9 mouse cellular contexts compared by ENCODE assay signal in the genomic region with DNA sequence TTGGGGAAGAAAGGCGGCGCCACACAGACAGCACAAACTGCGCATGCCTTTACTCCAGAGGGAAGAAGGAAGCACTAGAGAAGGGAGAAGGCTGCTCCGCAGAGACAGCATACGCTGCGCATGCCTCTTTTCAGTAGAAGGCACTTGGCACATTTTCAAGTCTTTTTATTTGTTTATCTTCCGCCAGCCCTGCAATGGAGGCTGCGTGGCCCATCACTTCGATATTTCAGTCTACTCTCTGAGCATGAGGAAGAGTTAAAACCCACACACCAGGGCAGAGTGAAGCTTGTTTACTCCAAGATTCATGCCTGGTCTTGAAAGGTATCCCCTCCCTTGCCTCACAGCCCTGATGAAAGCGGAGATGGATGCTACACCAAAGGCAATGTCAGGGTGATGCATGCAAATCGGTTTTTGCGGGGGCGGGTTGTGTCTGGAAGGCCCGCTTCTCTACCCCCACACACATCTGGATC.
A peak's percentile ranks its signal among the peaks of the same experiment; 100 is the strongest.
DNase-seq lines count a peak whose midpoint lies in the region; ATAC-seq and TF ChIP-seq lines count a peak whose summit lies in the region.
"Had no signal": no experiment of that assay in that cellular context is flagged by ENCODE, and none has a peak within 500 bp of the region (broad histone marks: within the 10 kb centered on the region; RNA-seq: fewer than 3 reads in every experiment).

No protein-coding gene starts in this region.

- peak overlapping the region; percentile 52 for H3K4me2 ChIP-seq in lung, embryonic 14.5 days
- peak overlapping the region; percentile 56 for H3K4me2 ChIP-seq in heart, embryonic 16.5 days (ENCODE audit: low read depth, low read length)
- H3K4me2 ChIP-seq in limb, embryonic 15.5 days: 0 out of 2 replicates have a peak overlapping the region, but pooled peaks have one; percentile 10

- TF ChIP-seq CTCF in lung, embryonic 14.5 days (IDR thresholded peaks at IDR 0.05; ENCODE audit: low read depth): no peak
- no peak for TF ChIP-seq CTCF in lung, adult 2 months (IDR thresholded peaks at IDR 0.05; ENCODE audit: insufficient read depth, low read length)

- peak overlapping the region; percentile 6; the same call in 1 of the 2 replicates for H3K4me3 ChIP-seq in lung, embryonic 14.5 days (ENCODE audit: low read depth, low read length)
- no peak overlapping the region for H3K4me3 ChIP-seq in lung, adult 2 months (replicated peaks; ENCODE audit: extremely low read depth, low read depth, low read length)
- H3K4me3 ChIP-seq in heart, embryonic 16.5 days (ENCODE audit: low read length): peak overlapping the region; percentile 13; the same call in 1 of the 2 replicates
- H3K4me3 ChIP-seq in limb, embryonic 15.5 days: no peak overlapping the region

- no peaks in the 10 kb centered on the region for H3K27me3 ChIP-seq in lung, embryonic 14.5 days (ENCODE audit: insufficient read depth, low read length)
- no peaks in the 10 kb centered on the region for H3K27me3 ChIP-seq in heart, embryonic 16.5 days (ENCODE audit: control insufficient read depth, insufficient read depth, low read length)
- no peaks in the 10 kb centered on the region for H3K27me3 ChIP-seq in limb, embryonic 15.5 days

- H3K27ac ChIP-seq in lung, embryonic 14.5 days (ENCODE audit: low read depth): no peak overlapping the region; the same call in 1 of the 2 replicates
- H3K27ac ChIP-seq in heart, embryonic 16.5 days (ENCODE audit: low read length): no peak overlapping the region
- H3K27ac ChIP-seq in limb, embryonic 15.5 days: peak overlapping the region; percentile 33; the same call in 1 of the 2 replicates

- WGBS in lung, embryonic 14.5 days: 24% methylated on average over 14 of the region's 14 CpGs
- WGBS in lung, adult 2 months: 41% methylated on average over 14 of the region's 14 CpGs
- 51% methylated on average over 14 of the region's 14 CpGs for WGBS in heart, embryonic 16.5 days
- 52% methylated on average over 14 of the region's 14 CpGs for WGBS in limb, embryonic 15.5 days

- no peaks in the 10 kb centered on the region for H3K9me3 ChIP-seq in lung, embryonic 14.5 days (ENCODE audit: low read depth, low read length)
- H3K9me3 ChIP-seq in heart, embryonic 16.5 days (replicated peaks; ENCODE audit: control insufficient read depth, low read length): no peaks in the 10 kb centered on the region
- H3K9me3 ChIP-seq in limb, embryonic 15.5 days: no peaks in the 10 kb centered on the region
- H3K9me3 ChIP-seq: G1E had no signal

- H3K4me1 ChIP-seq in lung, embryonic 14.5 days (ENCODE audit: insufficient read depth): no peaks in the 10 kb centered on the region
- no peaks in the 10 kb centered on the region for H3K4me1 ChIP-seq in lung, adult 2 months (ENCODE audit: control insufficient read depth, insufficient read depth, low read length)
- H3K4me1 ChIP-seq in heart, embryonic 16.5 days (ENCODE audit: control insufficient read depth, insufficient read depth, low read length): no peaks in the 10 kb centered on the region
- H3K4me1 ChIP-seq in limb, embryonic 15.5 days: 0 out of 2 replicates have a peak, but pooled peaks cover 6% of the 10 kb centered on the region

- H3K36me3 ChIP-seq in lung, embryonic 14.5 days (ENCODE audit: insufficient read depth): no peaks in the 10 kb centered on the region
- no peaks in the 10 kb centered on the region for H3K36me3 ChIP-seq in heart, embryonic 16.5 days (ENCODE audit: control insufficient read depth, insufficient read depth)
- no peaks in the 10 kb centered on the region for H3K36me3 ChIP-seq in limb, embryonic 15.5 days
- H3K36me3 ChIP-seq: G1E had no signal

- no peak for TF ChIP-seq POLR2A in lung, adult 2 months (IDR thresholded peaks at IDR 0.05; ENCODE audit: borderline replicate concordance, extremely low read depth, low read depth, low read length)

- no peak overlapping the region for H3K9ac ChIP-seq in lung, embryonic 14.5 days
- no peak overlapping the region for H3K9ac ChIP-seq in heart, embryonic 16.5 days (ENCODE audit: low read length)
- no peak overlapping the region for H3K9ac ChIP-seq in limb, embryonic 15.5 days

- DNase-seq in lung, embryonic 14.5 days: peak; percentile 91
- DNase-seq in lung, adult 2 months: no peak
- DNase-seq in urinary bladder, postnatal 36 days (ENCODE audit: low spot score in 2 of 2): peak; percentile 44
- DNase-seq in T-cell, adult 2 months (ENCODE audit: low spot score): no peak
- no peak for DNase-seq in retina, embryonic 14.5 days (ENCODE audit: low spot score)
- DNase-seq in spleen, postnatal 4 days (ENCODE audit: low spot score in 2 of 2): no peak

- ATAC-seq in lung, embryonic 14.5 days (ENCODE audit: insufficient read depth): peak; percentile 81; the same call in 1 of the 2 replicates
- ATAC-seq in heart, embryonic 16.5 days (replicated peaks; ENCODE audit: extremely low read depth, insufficient read depth, low FRiP score): no peak
- ATAC-seq in limb, embryonic 15.5 days (ENCODE audit: insufficient number of reproducible peaks, low FRiP score, low TSS enrichment, low read depth): no peak

Comparison
In these comparisons a context has a peak if more than half of its experiments do, and no peak if none do; other contexts are left out.
1. DNase-seq: peak in lung, embryonic 14.5 days (single experiment) and urinary bladder, postnatal 36 days (2 of 2); none in lung, adult 2 months (single experiment), T-cell, adult 2 months (single experiment), retina, embryonic 14.5 days (single experiment) and spleen, postnatal 4 days (0 of 2).
2. H3K4me3 ChIP-seq: peak in lung, embryonic 14.5 days (single experiment) and heart, embryonic 16.5 days (single experiment); none in lung, adult 2 months (single experiment) and limb, embryonic 15.5 days (single experiment).
3. Peak in every context shown above with its lines, with median percentiles within 50 percentile points of each other: H3K4me2 ChIP-seq.